Mouse (Mus musculus): ENCODE data around the gene Mzf1. TPM values are rescaled to one million over a fixed set of nuclear protein-coding genes. Genes with fewer than 3 reads are reported as not detected.

The Mzf1 gene
- total RNA-seq, 2 experiments from 2014 or later = 13.7 to 17.4 TPM

DNA sequence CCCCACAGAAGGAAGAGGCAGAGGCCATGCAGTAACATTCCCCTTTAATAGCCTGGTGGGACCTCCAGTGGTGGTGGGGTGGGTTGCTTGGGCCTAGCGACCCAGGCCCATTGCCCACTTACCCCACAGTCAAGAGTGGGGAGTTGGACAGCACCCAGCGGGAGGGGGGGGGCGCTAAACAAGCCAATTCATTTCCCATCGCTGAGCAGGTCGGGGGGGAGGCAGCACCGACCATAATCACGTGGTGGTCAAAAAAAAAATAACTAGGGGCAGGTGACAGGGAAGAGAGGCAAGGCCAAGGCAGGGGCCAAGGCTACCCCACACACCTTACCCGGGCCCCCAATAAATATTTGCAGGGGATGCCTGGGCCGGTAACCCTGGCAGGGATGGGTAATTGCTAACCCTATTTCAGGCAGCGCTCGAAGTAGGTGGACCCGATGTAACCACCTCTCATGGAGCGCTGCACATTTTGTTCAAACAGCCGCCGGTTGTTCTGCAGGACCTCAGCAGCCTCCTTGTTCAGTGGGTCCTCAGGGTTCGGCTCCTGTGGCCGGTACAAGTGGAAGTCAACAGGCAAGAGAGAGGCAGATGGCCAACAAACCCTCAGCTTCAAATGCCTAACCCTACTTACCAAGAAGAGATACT is 19.2 kb downstream of the Mzf1 start:
- no peak for DNase-seq (ENCODE audit: low spot score in 2 of 2)

DNA sequence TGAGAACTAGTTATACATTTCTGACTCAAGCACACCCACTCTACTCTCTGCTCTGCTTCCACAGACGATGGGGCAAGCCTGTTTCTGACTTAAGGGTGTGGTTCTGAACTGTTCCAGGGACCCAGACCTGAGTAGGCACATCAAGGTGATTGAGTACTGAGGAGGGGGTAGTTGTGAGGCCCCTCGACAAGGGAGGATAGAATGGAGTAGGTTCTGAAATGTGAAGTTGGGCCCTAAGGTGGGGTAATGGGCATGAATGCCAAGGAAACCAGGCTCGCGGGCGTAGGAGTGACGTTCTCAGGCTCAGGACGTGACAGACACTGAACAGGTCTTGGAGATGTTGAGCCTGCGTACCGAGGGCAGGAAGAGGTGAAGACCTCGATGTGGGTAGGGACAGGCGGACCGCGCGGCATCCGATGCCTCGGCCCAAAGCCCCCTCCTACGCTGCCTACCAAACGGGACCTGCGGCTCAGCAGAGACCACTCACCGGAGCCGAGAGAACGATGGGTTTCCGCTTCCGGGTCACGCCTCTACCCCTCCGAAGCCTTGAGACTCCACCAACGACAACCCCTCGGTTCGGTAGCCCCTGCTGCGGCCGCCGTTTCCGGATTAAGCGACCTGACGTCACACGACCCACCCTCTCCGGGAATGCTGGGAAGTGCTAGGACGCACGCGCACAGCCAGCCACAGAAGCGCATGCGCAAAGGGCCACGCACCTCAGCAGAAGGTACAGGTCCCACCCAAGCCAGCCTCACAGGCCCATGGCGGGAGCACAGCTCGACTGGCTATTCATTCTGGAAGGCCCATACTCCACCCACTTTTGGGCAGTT is 20.2 kb downstream of the Mzf1 start, which contains the start of gene Chmp2a:
Chmp2a (minus strand) TSS at position 660 of the 830 bp plus-strand sequence.
- peak; percentile 98 to 99 for DNase-seq (ENCODE audit: low spot score in 2 of 2)

DNA sequence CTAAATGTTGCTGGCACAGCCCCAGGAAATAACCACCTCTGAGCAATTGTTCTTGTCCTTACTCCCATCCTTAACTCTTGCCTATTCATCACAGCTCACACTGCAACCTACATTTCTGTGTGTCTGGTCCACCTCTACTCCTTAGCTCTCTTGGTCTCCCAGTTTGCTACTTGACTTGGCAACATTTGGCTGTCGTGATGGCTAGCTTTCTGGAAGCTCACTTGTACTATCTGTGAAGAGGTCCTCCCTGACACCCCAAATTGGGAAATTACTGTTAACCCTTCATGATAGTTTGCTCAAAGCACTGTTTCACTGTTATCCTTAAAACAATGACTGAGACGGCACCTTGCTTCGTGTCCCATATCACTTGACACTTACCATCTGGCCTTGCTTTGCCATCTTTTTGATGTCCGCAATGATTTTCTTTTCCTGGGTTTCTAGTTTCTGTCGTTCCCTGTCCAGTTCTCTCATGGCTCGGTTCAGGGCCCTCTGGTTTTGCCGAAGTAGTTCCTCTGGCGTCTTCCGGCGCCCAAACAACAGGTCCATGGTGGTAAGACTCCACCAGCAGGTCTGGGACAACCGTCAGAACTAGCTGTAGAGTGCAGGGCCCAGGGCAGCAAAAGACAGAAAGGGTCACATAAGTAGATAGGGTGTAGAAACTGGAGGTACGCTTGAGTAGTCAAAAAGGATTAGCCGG is 21.0 kb downstream of the Mzf1 start:
- DNase-seq (ENCODE audit: low spot score in 2 of 2) = no peak

DNA sequence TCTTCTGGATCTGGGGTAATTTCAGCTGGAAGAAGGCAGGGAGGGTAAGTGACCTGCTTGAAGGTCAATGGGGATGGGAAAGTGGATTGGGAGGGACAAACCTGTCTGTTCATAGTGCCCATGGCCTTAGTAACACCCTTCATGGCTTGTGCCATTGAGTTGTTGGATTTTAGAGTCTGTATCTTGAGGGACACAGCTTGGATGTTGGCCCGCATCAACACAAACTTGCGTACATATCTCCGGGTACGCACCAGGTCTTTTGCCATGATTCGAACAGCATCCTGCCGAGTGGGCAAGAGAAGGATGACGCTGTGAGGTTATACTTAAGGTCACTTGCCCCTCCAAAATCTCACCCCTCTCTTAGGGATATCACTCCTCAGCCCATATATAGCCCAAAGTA is 22.0 kb downstream of the Mzf1 start:
- no peak for DNase-seq (ENCODE audit: low spot score in 2 of 2)

DNA sequence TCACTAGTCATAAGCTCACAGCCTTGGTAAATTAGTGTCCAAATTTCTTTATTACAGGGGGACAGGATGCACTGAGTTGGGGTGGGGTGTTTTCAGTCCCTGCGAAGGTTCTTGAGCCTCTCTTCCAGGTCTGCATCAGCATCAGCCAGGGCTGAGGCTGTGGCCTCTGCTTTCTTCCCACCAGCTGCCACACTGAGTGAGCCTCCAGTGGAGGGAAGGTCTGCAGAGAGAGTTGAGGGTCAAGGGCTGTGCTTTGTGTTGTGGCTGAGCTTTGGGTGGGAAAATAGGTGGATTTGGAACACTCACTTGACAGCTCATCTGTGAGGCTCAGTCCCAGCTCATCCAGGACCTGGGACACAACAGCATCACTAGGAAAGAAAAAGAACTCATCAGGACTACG is 22.6 kb downstream of the Mzf1 start:
- DNase-seq (ENCODE audit: low spot score in 2 of 2) = no peak

DNA sequence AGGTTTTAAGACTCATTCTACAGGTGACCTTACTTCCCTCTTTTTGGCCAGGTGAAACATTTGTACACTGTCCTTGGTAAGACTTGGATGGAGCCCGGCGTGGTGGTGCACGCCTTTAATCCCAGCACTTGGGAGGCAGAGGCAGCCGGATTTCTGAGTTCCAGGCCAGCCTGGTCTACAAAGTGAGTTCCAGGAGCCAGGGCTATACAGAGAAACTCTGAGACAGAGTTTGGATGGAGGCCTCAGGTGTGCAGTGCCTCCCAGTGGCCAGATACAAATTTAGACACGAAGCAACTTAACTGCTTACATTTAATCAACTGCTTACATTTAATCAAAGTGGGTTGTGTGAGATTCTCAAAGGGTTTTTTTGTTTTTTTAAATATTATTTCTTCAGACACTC is 23.5 kb downstream of the Mzf1 start:
- DNase-seq (ENCODE audit: low spot score in 2 of 2) = no peak

DNA sequence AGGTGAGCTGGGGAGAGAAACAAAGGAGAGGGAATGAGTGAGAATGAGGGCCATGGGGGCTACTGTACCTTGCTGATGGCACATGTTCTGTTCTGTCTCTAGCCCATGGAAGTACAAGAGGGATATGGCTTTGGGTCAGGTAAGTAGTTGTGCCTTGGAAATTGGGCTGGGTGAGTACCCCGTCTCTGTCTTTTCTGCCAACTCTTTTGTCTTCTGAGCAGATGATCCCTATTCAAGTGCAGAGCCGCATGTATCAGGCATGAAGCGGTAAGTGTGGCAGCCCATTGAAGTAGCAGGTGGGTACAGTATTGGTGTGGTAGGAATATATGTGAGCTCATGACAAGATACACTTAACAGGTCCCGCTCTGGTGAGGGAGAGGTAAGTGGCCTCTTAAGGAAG is 25.6 kb downstream of the Mzf1 start:
- no peak for DNase-seq (ENCODE audit: low spot score in 2 of 2)

DNA sequence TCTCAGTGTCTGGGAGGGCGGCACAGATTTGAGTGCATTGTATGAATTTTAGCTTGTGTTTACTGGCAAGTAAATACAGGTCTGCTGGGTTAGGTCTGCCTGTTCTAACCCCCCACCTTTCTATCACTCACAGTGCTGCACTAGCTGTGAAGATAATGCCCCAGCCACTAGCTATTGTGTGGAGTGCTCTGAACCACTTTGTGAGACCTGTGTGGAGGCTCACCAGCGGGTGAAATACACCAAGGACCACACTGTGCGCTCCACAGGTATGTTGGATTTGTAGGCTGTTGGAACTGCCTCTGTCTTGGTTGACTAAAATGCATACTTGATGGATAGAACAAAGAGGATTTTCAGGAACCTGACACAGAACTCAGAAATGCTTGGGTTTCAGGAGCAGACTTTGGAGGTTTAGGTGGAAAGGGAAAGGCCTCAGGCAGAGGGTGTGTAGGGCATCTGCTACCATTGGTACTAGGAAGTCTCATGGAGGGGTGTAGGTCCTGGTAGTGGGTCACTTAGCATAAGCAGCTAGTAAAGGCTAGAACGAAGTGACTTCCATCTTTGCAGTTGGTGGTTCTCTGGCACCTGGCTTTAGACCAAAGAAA is 29.0 kb downstream of the Mzf1 start:
- no peak for DNase-seq (ENCODE audit: low spot score in 2 of 2)

DNA sequence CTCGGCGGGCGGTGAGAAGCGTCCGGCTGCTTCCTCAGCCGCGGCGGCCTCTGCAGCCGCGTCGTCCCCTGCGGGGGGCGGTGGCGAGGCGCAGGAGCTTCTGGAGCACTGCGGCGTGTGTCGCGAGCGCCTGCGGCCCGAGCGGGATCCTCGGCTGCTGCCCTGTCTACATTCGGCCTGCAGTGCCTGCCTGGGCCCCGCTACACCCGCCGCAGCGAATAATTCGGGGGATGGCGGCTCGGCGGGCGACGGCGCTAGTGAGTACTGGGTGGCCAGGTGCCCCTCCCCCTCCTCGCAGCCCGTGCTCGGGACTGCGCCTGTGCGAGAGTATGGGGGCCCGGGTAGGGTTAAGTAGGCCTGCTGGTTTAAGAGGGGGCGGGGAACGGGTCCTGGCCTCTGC is 29.8 kb downstream of the Mzf1 start:
- DNase-seq (ENCODE audit: low spot score in 2 of 2) = peak; percentile 86 to 87

DNA sequence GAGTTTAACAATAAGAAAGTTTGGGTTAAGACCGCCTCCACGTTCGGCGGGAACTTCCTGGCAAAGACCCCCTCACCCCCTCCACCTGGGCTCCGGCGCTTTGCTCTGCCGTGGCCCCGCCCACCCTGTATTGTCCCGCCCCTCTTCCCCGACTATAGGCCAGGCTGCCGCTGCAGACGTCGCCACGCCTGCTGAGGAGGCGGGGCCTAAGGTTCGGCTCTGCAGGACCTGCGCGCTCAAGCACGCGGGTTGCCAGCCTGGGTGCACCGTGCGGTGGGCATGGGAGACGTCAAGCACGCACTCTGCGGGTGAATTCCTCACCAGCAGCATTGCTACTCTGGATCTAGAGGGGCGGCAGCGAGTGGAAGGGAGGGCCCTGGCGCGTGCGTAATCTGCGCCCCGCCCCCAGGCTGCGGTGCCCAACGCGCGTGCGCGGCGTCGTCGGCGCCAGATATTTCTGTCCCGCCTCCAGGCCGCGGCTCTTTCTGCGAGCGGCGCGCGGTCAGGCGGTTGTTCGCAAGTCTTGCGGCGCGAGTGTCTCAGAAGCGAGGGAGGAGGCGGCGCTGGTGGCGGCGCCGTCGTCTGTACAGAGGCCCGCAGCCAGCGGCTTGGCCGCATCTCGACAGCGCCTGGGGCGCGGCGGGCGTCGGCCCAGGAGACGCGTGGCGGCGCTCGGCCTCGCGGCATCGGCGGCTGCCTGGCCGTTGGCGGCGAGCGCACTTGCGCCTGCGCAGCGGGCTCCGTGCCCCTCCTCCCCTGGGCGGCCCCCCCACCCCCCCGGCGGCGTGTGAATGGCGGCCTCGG is 30.4 kb downstream of the Mzf1 start:
- DNase-seq (ENCODE audit: low spot score in 2 of 2) = peak; percentile 95 to 99

DNA sequence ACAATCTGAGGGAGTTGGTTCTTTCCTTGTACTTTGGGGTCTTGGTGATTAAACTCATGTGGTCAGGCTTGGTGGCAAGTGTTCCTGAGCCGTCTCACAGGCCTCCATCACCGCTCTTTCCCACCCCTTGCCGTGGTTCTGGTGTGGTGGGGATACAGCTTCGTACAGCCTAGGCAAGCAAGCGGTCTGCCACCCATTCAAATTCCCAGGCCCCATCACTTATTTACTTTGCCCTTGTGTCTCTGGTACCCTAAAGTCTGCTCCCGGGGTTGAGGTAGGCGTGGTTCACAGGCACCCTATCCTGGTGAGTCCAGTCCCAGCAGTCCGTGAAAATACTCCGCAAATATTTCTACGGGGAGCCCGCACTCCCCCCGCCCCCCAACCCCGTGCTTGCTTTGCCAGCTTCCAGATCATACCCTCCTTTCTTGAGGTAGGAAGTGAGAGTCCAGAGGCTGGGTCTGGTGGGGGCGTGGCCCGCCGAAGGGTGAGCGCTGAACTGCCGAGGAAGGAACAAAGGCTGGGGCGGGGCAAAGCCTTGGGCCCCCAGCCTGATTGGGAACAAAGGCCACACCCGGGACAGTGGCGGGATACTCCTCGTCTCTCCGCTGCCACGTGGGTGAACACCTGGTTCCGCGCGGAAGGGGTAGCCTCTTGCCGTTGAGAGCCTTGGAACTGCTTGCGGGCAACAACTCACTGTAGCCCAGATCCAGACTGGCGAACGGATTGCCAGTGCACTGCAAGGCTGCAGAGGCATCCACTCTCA is 31.6 kb downstream of the Mzf1 start:
- DNase-seq (ENCODE audit: low spot score in 2 of 2) = peak in 1 of 2 experiments; percentile 50

DNA sequence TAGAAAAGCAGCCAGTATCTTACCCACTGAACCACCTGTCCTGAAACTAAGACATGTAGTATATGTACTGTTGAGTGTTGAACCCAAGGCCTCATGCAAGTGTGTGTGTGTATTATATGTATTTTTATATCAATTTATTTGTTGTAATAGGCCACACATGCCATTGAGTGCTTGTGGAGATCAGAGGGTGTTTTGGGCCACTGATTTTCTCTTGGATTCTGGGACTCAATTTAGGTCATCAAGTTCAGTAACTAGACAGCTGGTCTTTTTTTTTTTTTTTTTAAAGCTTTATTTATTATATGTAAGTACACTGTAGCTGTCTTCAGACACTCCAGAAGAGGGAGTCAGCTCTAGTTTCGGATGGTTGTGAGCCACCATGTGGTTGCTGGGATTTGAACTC is 39.3 kb downstream of the Mzf1 start:
- no peak for DNase-seq (ENCODE audit: low spot score in 2 of 2)

DNA sequence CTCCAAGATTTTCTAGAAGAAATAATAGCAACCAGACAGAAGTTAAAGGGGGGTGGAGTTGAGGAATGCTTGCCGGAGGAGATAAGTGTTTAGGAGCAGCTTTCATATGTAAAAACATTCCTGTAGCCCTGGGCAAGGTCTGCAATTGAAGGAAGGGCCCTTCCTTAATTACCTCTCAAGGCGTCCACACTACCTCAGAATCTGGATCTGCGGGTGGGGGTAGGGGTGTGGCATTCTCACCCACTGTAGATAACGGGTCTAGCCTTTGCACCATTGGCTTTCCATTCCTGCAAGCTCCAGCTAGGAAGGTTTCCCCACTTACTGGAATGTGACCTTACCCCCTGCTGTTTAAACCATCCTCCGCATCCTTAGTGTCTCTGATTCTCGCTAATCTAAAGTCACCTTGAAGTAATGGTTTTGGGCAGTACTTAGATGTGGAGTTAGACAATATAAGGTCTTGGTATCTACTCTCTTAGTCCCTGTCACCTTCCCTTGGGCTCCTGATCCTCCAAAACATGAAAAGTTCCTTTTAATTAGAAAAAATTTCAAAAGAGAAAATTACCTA is 40.2 kb downstream of the Mzf1 start:
- DNase-seq (ENCODE audit: low spot score in 2 of 2) = no peak

DNA sequence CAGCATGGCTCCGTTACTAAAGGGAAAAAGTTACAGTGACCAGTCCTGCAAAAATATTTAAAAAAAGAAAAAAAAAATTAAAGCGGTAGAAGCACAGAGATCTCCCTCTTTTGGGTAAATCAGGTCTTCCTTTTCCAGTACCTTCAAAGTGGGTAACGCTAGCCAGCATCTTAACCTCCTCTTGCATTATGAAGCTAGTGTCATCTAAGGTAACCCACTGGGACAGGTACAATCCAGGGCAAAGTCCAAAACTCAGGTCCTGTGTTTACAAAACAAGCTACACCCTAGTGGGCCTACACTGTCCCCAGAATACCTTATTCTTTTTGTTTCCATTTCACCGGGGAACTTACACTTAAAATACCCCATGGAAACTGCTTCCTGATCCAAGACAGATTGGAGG is 40.9 kb downstream of the Mzf1 start:
- DNase-seq (ENCODE audit: low spot score in 2 of 2) = no peak

DNA sequence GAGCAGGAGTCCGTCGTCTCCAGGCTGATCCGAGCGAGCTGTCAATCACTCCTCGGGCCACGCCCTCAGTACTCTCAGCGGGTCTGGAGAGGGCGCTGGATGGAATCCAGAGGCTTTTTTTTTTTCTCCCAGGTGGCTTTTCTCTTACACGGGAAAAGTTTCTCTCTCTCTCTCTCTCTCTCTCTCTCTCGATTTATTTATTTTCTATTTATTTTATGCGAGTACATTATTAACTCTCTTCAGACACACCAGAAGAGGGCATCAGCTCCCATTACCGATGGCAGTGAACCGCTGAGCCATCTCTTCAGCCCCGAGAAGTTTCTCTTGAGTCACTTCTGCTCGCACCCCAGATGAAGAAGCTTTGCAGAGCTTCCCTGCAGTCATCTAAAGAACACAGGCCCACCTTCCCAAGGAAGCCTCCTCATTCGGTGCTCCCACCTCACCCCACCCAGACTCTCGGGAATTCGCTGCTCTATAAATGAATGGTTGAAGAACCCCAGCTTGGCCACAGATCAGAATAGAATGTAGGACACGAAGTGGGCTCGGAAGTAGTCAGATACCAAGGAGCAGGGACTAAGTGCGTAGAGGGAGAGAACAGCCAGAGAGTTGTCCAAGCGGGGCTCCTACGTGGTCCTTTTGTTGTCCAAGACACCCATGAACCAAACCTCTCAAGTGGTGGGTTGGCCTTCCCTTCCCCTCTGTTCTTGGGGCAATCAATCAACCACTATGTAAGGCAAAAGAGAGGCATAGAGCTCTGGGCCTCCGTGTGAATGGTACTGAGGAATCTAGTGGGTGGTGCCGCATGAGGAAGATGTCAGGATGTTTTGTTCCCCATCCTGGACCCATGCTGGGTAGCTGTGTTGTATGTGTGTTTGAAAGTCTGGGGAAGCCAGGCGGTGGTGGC is 44.3 kb downstream of the Mzf1 start, which contains the start of gene Zbtb45:
Zbtb45 (minus strand) TSS at position 30 of the 904 bp plus-strand sequence.
- DNase-seq (ENCODE audit: low spot score in 2 of 2) = no peak

DNA sequence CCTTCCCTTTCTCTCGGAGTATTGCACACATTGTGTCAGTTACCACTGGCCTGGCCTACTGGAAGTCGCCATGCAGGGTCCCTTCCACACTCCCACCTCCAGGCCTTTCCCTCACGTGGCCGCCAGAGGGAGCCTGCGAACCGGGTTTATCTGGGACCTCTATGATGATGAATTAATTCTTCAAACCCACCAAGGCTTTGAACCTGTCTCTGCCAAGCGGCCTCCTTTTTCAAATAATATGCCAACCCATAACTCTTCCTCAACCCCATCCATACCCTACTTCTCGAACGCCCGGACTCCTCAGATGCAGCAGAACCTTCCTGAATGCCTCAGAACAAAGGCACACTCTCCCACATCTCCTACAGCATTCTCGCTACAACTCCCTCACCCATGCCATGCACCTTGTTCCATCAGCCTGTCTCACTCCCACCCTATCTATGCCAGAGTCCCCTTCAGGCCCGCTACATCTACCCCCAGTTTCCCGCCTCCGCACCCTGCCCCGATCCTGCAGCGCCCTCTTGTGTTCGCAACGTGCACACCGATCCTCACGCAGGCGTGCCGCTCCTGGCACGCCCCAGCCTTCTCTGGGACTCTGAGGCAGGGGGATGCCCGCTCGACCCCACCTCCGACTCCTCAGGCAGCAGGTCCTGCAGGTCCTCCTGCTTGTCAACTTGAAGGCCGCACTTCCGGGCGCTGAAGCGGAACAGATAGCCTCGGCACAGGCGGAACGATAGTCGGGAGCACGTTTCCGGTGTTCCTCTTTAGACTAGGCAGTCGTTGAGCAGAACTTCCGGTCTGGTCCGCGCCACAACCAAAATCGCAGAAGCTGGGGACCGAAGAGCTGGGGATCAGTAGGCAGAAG is 45.2 kb downstream of the Mzf1 start:
- DNase-seq (ENCODE audit: low spot score in 2 of 2) = peak; percentile 95 to 98

DNA sequence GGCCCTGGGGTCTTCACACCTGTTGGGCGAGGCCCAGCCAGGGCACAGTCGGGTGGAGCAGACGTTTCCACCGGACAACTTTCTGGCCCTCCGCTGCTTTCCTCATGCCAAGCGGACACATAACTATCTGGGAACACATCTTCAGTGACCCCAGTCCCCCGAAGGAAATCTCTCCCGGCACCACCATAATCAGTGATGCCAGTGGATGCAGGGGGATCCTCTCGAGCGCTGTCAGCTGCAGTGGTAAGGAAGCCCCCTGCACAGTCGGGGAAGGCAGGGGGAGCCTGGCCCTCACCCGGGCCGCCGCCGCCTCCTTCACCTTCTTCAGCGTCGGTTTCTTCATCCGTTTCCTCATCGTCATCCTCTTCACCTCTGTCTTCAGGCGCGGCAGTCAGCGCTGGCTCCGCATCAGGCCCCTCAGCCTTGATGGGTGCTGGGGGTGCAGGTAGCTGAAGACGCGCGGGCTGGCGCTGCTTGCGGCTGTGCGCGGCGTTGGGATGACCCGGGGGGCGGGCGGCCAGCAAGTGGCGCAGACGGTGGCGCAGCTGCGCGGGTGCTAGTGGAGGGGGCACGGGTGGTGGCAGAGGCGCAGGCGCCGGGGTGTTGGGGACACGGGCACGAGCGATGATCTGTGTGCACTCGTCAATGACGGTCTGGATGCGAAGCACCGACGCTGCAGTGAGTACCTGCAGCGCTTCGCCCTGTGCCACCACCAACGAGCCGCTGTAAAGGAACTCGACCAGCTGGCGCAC is 47.0 kb downstream of the Mzf1 start:
- DNase-seq (ENCODE audit: low spot score in 2 of 2) = no peak

Data from layer of hippocampus, postnatal 14 days (tissue).